Mouse (Mus musculus) c-Kit-positive CD71-positive TER-119-negative erythroid progenitor cells, embryonic 14.5 days (primary cell): ENCODE results near the gene Gm49336.

ENCODE experiments used
- DNase-seq: peaks from one replicate; pipeline ENCODE4 v3.0.0-alpha.2; 2013; ENCODE audit warnings: low read depth

Gene Gm49336

GRCm38 (mm10) chr14:60238551-60238950 is 12.8 kb downstream of the Gm49336 start:
- DNase-seq = no peak

- no peak for DNase-seq
Measured at GRCm38 (mm10) chr14:60219886-60220285, 31.4 kb downstream of the Gm49336 start.

- DNase-seq = no peak
Measured at GRCm38 (mm10) chr14:60217616-60218015, 33.7 kb downstream of the Gm49336 start.

- DNase-seq = no peak
Measured at GRCm38 (mm10) chr14:60216125-60216524, 35.2 kb downstream of the Gm49336 start.

- DNase-seq = no peak
Measured at GRCm38 (mm10) chr14:60215000-60215399, 36.3 kb downstream of the Gm49336 start.

GRCm38 (mm10) chr14:60214040-60214439 is 37.3 kb downstream of the Gm49336 start:
- no peak for DNase-seq

GRCm38 (mm10) chr14:60209166-60209565 is 42.1 kb downstream of the Gm49336 start:
- DNase-seq = no peak

GRCm38 (mm10) chr14:60204993-60205392 is 46.3 kb downstream of the Gm49336 start:
- no peak for DNase-seq

GRCm38 (mm10) chr14:60196884-60197283 is 54.4 kb downstream of the Gm49336 start, which contains the start of gene Atp8a2:
Atp8a2 (minus strand) TSS chr14:60197179.
- DNase-seq = no peak

GRCm38 (mm10) chr14:60195999-60196398 is 55.3 kb downstream of the Gm49336 start:
- no peak for DNase-seq

GRCm38 (mm10) chr14:60194606-60195005 is 56.7 kb downstream of the Gm49336 start:
- no peak for DNase-seq

GRCm38 (mm10) chr14:60189771-60190170 is 61.5 kb downstream of the Gm49336 start:
- DNase-seq = no peak

- DNase-seq = no peak
Measured at GRCm38 (mm10) chr14:60188201-60188825, 63.0 kb downstream of the Gm49336 start.

GRCm38 (mm10) chr14:60181306-60181705 is 70.0 kb downstream of the Gm49336 start:
- no peak for DNase-seq

- no peak for DNase-seq
Measured at GRCm38 (mm10) chr14:60178571-60178955, 72.7 kb downstream of the Gm49336 start.

- DNase-seq = no peak
Measured at GRCm38 (mm10) chr14:60177614-60178570, 73.4 kb downstream of the Gm49336 start.

GRCm38 (mm10) chr14:60176891-60177613 is 74.3 kb downstream of the Gm49336 start:
- no peak for DNase-seq

GRCm38 (mm10) chr14:60176469-60176890 is 74.8 kb downstream of the Gm49336 start:
- DNase-seq = no peak

- no peak for DNase-seq
Measured at GRCm38 (mm10) chr14:60172286-60173055, 78.8 kb downstream of the Gm49336 start.

GRCm38 (mm10) chr14:60170845-60171610 is 80.3 kb downstream of the Gm49336 start:
- no peak for DNase-seq

GRCm38 (mm10) chr14:60163367-60163766 is 87.9 kb downstream of the Gm49336 start:
- no peak for DNase-seq
